Mouse (Mus musculus) G1E (cell line): Measurements from ENCODE around the gene Pitx1.

Experiments used
- CTCF ChIP-seq: IDR thresholded peaks from 2 replicates; pipeline ENCODE4 v1.5.1; 2012; ENCODE audit warnings: low read depth, low read length, inconsistent platforms, mixed read lengths
- POLR2AphosphoS5 ChIP-seq: IDR thresholded peaks from 2 replicates; pipeline ENCODE4 v1.6.1; 2012; ENCODE audit warnings: low read depth, low read length, inconsistent platforms; ENCODE audit not compliant: insufficient replicate concordance
- TAL1 ChIP-seq: conservative IDR thresholded peaks from 2 replicates; pipeline ENCODE4 v1.6.1; 2012; ENCODE audit warnings: low read depth, low read length, inconsistent platforms, mixed read lengths

DNA sequence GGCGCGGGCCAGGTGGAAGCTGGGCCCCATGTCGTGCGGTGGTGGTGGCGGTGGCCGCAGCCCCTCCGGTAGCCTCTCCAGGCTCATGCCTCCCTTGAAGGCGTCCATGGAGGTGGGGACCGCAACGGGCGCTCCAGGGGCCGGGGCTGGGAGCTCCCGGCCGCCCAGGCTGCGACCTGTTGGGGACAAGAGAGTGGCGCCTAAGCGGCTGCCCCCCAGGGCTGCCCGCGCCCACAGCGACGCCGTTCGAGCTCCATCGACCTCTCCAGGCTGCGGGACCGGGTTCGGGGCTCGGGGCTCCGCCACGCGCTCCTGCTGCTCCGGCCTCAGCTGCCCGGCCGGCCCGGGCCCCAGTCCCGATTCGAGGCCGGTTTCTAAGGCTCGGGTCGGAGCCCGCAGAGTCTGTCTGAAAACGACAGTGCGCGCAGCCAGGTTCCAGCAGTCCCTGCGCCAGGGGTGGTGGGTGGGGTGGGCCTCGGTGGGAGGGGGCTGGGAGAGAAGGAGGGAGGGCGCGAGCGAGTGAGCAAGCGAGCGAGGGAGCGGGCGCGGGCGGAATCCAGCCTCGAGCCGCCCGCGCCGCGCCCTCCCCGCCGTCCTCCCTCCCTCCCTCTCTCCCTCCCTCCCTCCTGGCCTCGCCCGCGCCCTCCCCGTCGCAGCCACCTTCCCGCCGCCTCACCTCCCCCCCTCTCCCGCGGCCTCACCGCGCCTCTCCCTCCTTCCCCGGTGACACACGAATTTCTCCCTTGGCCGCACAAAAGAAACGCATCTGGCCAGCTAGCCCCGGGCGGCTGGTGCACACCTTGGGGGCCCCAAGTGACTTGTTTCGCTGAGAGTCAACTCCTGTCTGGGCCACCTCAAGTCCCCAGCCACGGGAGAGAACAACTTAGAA lies 4.9 kb downstream of the Pitx1 start:
- TF ChIP-seq POLR2AphosphoS5 = no peak
- no peak for TF ChIP-seq CTCF
- TF ChIP-seq TAL1 = no peak
